In the genomic region with DNA sequence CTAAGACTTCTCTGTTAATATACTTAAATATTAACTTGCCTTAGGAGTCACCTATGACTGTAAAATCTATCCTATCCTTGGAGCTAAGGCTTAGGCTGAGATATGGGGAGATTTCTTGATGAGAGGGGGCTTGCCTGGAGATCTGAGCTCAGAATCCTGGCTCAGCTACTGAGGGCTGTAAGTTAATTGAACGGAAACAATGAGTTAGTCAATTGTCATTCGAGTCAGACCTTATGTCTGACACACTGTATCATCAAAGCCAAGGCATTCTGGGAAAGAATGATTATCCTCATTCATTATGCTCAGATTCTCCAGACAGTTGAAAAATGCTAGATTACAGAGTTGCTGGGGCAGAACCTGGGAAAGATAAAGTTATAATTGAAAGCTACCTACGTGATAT, we compare ENCODE assay signal across 20 mouse cellular contexts.
DNase-seq lines count a peak whose midpoint lies in the region; ATAC-seq and TF ChIP-seq lines count a peak whose summit lies in the region.
"Had no signal": no experiment of that assay in that cellular context is flagged by ENCODE, and none has a peak within 500 bp of the region (broad histone marks: within the 10 kb centered on the region; RNA-seq: fewer than 3 reads in every experiment).

No protein-coding gene starts in this region.

- no peak overlapping the region for H3K4me3 ChIP-seq in forebrain, embryonic 16.5 days (replicated peaks; ENCODE audit: low read length)
- H3K4me3 ChIP-seq in forebrain, embryonic 10.5 days = no peak overlapping the region
- H3K4me3 ChIP-seq in hindbrain, embryonic 15.5 days = no peak overlapping the region
- H3K4me3 ChIP-seq in hindbrain, embryonic 12.5 days = no peak overlapping the region
- no peak overlapping the region for H3K4me3 ChIP-seq in hindbrain, postnatal 0 days (ENCODE audit: low read length)
- H3K4me3 ChIP-seq: embryonic facial prominence, embryonic 10.5 days; heart, embryonic 10.5 days had no signal

- peak; percentile 52; the same call in 1 of the 2 replicates for ATAC-seq in forebrain, embryonic 16.5 days
- peak; percentile 56; the same call in 1 of the 2 replicates for ATAC-seq in hindbrain, embryonic 15.5 days (ENCODE audit: low FRiP score, low read depth)
- ATAC-seq in hindbrain, embryonic 12.5 days (ENCODE audit: low FRiP score) = no peak
- peak; percentile 62; the same call in 1 of the 2 replicates for ATAC-seq in hindbrain, postnatal 0 days
- ATAC-seq: activated CD4-positive, CD25-positive, alpha-beta regulatory T cell, adult 4 months; inflammation-experienced regulatory T-cells, adult 6 months; intestine, postnatal 0 days; Patski had no signal

- H3K27me3 ChIP-seq in forebrain, embryonic 16.5 days (replicated peaks; ENCODE audit: control insufficient read depth, insufficient read depth, low read length) = no peaks in the 10 kb centered on the region
- no peaks in the 10 kb centered on the region for H3K27me3 ChIP-seq in forebrain, embryonic 10.5 days (ENCODE audit: poor library complexity, severe bottlenecking)
- H3K27me3 ChIP-seq in hindbrain, embryonic 15.5 days = no peaks in the 10 kb centered on the region
- no peaks in the 10 kb centered on the region for H3K27me3 ChIP-seq in hindbrain, embryonic 12.5 days
- H3K27me3 ChIP-seq in hindbrain, postnatal 0 days (ENCODE audit: insufficient read depth, low read length) = no peaks in the 10 kb centered on the region

- WGBS in forebrain, embryonic 16.5 days = 40% methylated on average over 3 of the region's 3 CpGs
- 81% methylated on average over 3 of the region's 3 CpGs for WGBS in forebrain, embryonic 10.5 days
- WGBS in hindbrain, embryonic 15.5 days = 31% methylated on average over 3 of the region's 3 CpGs
- WGBS in hindbrain, embryonic 12.5 days = 56% methylated on average over 3 of the region's 3 CpGs
- 33% methylated on average over 3 of the region's 3 CpGs for WGBS in hindbrain, postnatal 0 days

- H3K4me1 ChIP-seq in forebrain, embryonic 16.5 days (replicated peaks; ENCODE audit: control insufficient read depth, insufficient read depth, low read length) = no peaks in the 10 kb centered on the region
- H3K4me1 ChIP-seq in forebrain, embryonic 10.5 days = peaks cover 23% of the 10 kb centered on the region
- 0 out of 2 replicates have a peak, but pooled peaks cover 4% of the 10 kb centered on the region for H3K4me1 ChIP-seq in hindbrain, embryonic 15.5 days (replicated peaks)
- peaks cover 4% of the 10 kb centered on the region; the same call in 1 of the 2 replicates for H3K4me1 ChIP-seq in hindbrain, embryonic 12.5 days
- H3K4me1 ChIP-seq in hindbrain, postnatal 0 days (ENCODE audit: insufficient read depth, low read length) = no peaks in the 10 kb centered on the region

- no peaks in the 10 kb centered on the region for H3K36me3 ChIP-seq in forebrain, embryonic 16.5 days (ENCODE audit: control insufficient read depth, insufficient read depth)
- H3K36me3 ChIP-seq in forebrain, embryonic 10.5 days (replicated peaks) = no peaks in the 10 kb centered on the region
- H3K36me3 ChIP-seq in hindbrain, embryonic 15.5 days = no peaks in the 10 kb centered on the region
- no peaks in the 10 kb centered on the region for H3K36me3 ChIP-seq in hindbrain, embryonic 12.5 days
- H3K36me3 ChIP-seq in hindbrain, postnatal 0 days (ENCODE audit: insufficient read depth, low read length) = no peaks in the 10 kb centered on the region
- H3K36me3 ChIP-seq: embryonic facial prominence, embryonic 10.5 days; heart, embryonic 10.5 days had no signal

- DNase-seq in forebrain, embryonic 10.5 days (ENCODE audit: extremely low spot score, low spot score) = no peak
- DNase-seq in Muller cell, postnatal 12 days (ENCODE audit: inconsistent ontology term) = peak; percentile 14
- peak; percentile 27 for DNase-seq in hindbrain, postnatal 0 days (ENCODE audit: low spot score)
- DNase-seq in urinary bladder, postnatal 25 days (ENCODE audit: low spot score) = no peak
- DNase-seq: adrenal gland, adult 2 months; adrenal gland, postnatal 25 days; cerebellum, adult 2 months; cerebellum, postnatal 10 days; heart, adult 18-20 months; heart, postnatal 10 days; heart, postnatal 4 days had no signal

- H3K27ac ChIP-seq in forebrain, embryonic 16.5 days (ENCODE audit: low read length) = no peak overlapping the region
- H3K27ac ChIP-seq in forebrain, embryonic 10.5 days = no peak overlapping the region
- no peak overlapping the region for H3K27ac ChIP-seq in hindbrain, embryonic 15.5 days (replicated peaks)
- no peak overlapping the region for H3K27ac ChIP-seq in hindbrain, embryonic 12.5 days
- H3K27ac ChIP-seq in hindbrain, postnatal 0 days = no peak overlapping the region
- H3K27ac ChIP-seq: embryonic facial prominence, embryonic 10.5 days; heart, embryonic 10.5 days had no signal

- no peak overlapping the region for H3K9ac ChIP-seq in forebrain, embryonic 16.5 days (replicated peaks; ENCODE audit: low read depth, low read length)
- H3K9ac ChIP-seq in hindbrain, embryonic 15.5 days = no peak overlapping the region
- H3K9ac ChIP-seq in hindbrain, embryonic 12.5 days = no peak overlapping the region
- no peak overlapping the region for H3K9ac ChIP-seq in hindbrain, postnatal 0 days (replicated peaks; ENCODE audit: low read length)

- no peaks in the 10 kb centered on the region for H3K9me3 ChIP-seq in forebrain, embryonic 16.5 days (ENCODE audit: control insufficient read depth, low read length)
- H3K9me3 ChIP-seq in forebrain, embryonic 10.5 days = no peaks in the 10 kb centered on the region
- H3K9me3 ChIP-seq in hindbrain, embryonic 15.5 days = no peaks in the 10 kb centered on the region
- no peaks in the 10 kb centered on the region for H3K9me3 ChIP-seq in hindbrain, embryonic 12.5 days (replicated peaks)
- no peaks in the 10 kb centered on the region for H3K9me3 ChIP-seq in hindbrain, postnatal 0 days (ENCODE audit: low read length)
- H3K9me3 ChIP-seq: embryonic facial prominence, embryonic 10.5 days; heart, embryonic 10.5 days had no signal

- no peak overlapping the region for H3K4me2 ChIP-seq in forebrain, embryonic 16.5 days (ENCODE audit: low read length)
- H3K4me2 ChIP-seq in hindbrain, embryonic 15.5 days = no peak overlapping the region
- no peak overlapping the region for H3K4me2 ChIP-seq in hindbrain, embryonic 12.5 days (replicated peaks)
- no peak overlapping the region for H3K4me2 ChIP-seq in hindbrain, postnatal 0 days (ENCODE audit: low read depth, low read length)

- TF ChIP-seq CTCF in hindbrain, postnatal 0 days (IDR thresholded peaks at IDR 0.05; ENCODE audit: low read depth) = no peak

Comparison
In these comparisons a context has a peak if more than half of its experiments do, and no peak if none do; other contexts are left out.
1. DNase-seq: peak in Muller cell, postnatal 12 days (single experiment) and hindbrain, postnatal 0 days (single experiment); none in forebrain, embryonic 10.5 days (single experiment) and urinary bladder, postnatal 25 days (single experiment).